Mouse (Mus musculus): ENCODE data around the gene Ccdc36. TPM values are rescaled to one million over a fixed set of nuclear protein-coding genes. Genes with fewer than 3 reads are reported as not detected.

Ccdc36 gene
- polyA plus RNA-seq, 1 experiment from 2014 or later = 0.94 TPM

DNA sequence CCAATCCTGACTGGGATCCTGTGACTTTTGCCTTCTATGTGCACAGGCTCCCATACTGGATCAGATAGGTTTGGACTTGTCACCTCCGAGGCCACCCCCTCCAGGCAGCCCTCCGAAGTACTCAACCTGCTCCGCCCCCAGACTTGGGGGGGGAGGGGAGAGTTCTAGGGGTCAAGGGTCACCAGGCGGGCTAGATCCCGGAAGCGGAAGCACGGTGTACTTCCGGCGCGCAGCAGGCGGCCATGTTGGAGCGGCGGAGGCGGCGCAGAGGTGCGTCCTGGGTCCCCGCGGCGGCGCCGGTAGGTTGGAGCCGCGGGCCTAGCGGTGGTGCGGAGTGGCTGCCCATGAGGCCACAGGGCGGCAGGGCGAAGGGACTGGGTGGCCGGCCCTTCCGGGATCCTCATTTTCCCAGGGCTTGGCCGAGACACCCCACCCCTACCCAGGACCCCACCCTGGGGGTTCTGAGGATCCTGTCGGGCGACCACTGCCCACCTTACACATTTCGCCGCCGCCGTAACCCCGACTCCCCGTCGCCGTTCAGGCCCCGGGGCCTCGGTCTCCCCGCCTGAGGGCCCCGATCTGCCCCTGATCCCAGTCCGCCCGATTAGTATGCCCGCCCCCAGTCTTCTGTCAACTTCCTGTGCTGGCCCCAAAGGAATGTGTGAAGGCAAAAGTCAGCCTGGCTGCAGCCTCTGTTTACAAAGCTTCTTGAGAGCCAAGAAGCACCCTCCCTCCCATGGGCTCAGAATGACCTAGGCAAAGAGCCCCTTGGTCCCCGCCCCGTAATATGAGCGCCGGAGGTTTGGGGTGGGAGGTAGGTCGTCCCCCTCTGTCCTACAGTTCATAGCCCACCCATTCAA lies 32.3 kb upstream of the Ccdc36 start, which contains the start of gene Ccdc71:
TSS of gene Ccdc71 (plus strand) at position 209 of the 860 bp plus-strand sequence.
- DNase-seq (ENCODE audit: low spot score) (peak; percentile 90), ATAC-seq (peak; percentile 89)
- Histone ChIP-seq H3K9me3 (replicated peaks; ENCODE audit: control insufficient read depth, low read length) (no peaks in the 10 kb centered on the region), H3K36me3 (ENCODE audit: control insufficient read depth, insufficient read depth, low read length) (peaks cover 27% of the 10 kb centered on the region), H3K4me2 (ENCODE audit: low read length) (peak within 1 kb of the TSS; percentile 86), H3K27me3 (replicated peaks; ENCODE audit: control insufficient read depth, insufficient read depth, low read length) (no peaks in the 10 kb centered on the region), H3K4me1 (ENCODE audit: control insufficient read depth, insufficient read depth, low read length) (peaks cover 11% of the 10 kb centered on the region), H3K27ac (ENCODE audit: low read depth, low read length) (peak within 1 kb of the TSS; percentile 58; the same call in 1 of the 2 replicates), H3K9ac (ENCODE audit: low read length) (peak within 1 kb of the TSS; percentile 77), H3K4me3 (ENCODE audit: low read depth, low read length) (peak within 1 kb of the TSS; percentile 86)
- 1% methylated on average over 51 of the region's 52 CpGs for WGBS

DNA sequence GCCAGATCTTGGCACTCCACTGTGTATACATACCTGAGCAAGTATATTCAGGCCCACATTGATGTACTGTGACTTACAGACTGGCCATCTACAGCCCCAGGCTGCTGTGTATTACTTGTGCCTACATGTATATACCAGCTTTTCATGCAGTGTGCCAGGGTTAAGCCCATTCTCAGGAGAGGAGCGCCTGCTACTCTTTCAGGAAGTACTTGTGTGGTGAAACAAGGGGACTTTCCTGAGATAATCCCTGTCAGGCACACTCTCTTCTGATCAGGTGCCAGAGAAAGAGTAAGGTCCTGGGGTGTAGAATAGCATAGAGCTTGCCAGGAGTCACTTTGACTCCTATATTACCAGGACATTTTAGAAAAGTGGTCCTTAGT lies 31.6 kb upstream of the Ccdc36 start:
- DNase-seq (ENCODE audit: low spot score) (no peak), ATAC-seq (peak; percentile 18; the same call in 1 of the 2 replicates)
- H3K9me3 ChIP-seq (replicated peaks; ENCODE audit: control insufficient read depth, low read length) = no peaks in the 10 kb centered on the region
- no peaks in the 10 kb centered on the region for H3K27me3 ChIP-seq (replicated peaks; ENCODE audit: control insufficient read depth, insufficient read depth, low read length)
- peaks cover 21% of the 10 kb centered on the region for H3K36me3 ChIP-seq (ENCODE audit: control insufficient read depth, insufficient read depth, low read length)
- H3K4me2 ChIP-seq (ENCODE audit: low read length) = peak overlapping the region; percentile 86
- H3K27ac ChIP-seq (ENCODE audit: low read depth, low read length) = 0 out of 2 replicates have a peak overlapping the region, but pooled peaks have one; percentile 58
- no peak overlapping the region for H3K9ac ChIP-seq (ENCODE audit: low read length)
- peak overlapping the region; percentile 86 for H3K4me3 ChIP-seq (ENCODE audit: low read depth, low read length)
- 90% methylated on average over 1 of the region's 1 CpGs for WGBS
- H3K4me1 ChIP-seq (ENCODE audit: control insufficient read depth, insufficient read depth, low read length) = peaks cover 11% of the 10 kb centered on the region

DNA sequence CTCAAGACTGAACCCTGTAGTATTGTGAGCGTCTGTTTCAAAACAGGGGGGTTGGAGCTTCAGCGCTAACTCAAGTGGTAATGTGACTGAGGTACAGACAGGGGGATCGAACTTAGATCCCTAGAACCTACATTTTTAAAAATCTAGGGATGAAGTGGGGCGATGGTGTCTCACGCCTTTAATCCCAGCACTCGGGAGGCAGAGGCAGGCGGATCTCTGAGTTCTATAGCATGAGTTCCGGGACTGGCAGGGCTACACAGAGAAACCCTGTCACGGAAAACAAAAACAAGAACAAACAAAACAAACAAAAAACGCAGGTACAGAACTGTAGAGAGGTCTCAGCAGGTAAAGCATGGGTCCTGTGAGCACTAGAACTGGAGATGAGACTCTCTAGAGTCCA lies 28.7 kb upstream of the Ccdc36 start:
- no peak overlapping the region for H3K4me3 ChIP-seq (ENCODE audit: low read depth, low read length)
- H3K4me2 ChIP-seq (ENCODE audit: low read length) = no peak overlapping the region
- no peak for DNase-seq (ENCODE audit: low spot score)
- no peaks in the 10 kb centered on the region for H3K27me3 ChIP-seq (replicated peaks; ENCODE audit: control insufficient read depth, insufficient read depth, low read length)
- no peaks in the 10 kb centered on the region for H3K9me3 ChIP-seq (replicated peaks; ENCODE audit: control insufficient read depth, low read length)
- H3K36me3 ChIP-seq (ENCODE audit: control insufficient read depth, insufficient read depth, low read length) = no peaks in the 10 kb centered on the region
- no peak overlapping the region for H3K27ac ChIP-seq (ENCODE audit: low read depth, low read length)
- 89% methylated on average over 10 of the region's 10 CpGs for WGBS
- ATAC-seq = no peak
- H3K9ac ChIP-seq (ENCODE audit: low read length) = no peak overlapping the region
- peaks cover 11% of the 10 kb centered on the region for H3K4me1 ChIP-seq (ENCODE audit: control insufficient read depth, insufficient read depth, low read length)

DNA sequence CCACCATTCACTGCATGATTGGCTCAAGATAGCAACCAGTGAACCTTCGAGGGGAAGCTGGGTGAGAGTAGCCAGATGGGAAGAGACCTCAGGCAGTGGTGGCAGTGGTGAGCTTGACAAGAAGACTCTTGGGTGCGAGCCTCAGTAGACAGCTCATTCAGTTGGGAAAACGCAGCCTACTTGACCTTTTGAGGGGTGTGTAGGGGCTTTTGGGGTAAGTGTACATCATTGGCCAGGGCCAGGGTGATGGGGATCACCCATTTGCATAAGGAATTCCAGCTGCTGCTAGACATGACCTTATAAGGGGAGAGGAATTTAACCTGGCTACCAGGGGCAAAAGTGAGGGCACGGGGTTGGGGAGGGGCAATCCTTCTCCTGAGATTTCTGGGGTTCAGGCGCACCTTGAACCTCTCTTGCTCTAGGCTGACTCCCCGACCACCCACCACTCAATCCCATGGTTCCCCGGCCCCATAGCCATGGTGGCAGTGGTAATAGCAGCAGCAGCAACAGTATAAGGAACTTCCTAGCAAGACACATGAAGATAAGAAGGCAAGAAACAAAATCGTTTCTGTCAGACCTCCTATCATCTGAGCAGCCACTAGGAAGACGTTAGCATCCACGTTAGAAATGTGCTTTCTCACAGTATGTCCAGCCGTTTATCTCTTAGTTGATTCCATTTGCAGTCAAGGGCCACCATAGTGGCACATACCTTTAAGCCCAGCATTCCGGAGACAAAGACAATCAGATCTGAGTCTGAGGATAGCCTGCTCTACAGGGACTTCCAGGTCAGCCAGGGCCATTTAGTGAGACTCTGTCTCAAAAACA lies 27.7 kb upstream of the Ccdc36 start:
- peaks cover 11% of the 10 kb centered on the region for H3K4me1 ChIP-seq (ENCODE audit: control insufficient read depth, insufficient read depth, low read length)
- no peaks in the 10 kb centered on the region for H3K9me3 ChIP-seq (replicated peaks; ENCODE audit: control insufficient read depth, low read length)
- no peak overlapping the region for H3K4me2 ChIP-seq (ENCODE audit: low read length)
- DNase-seq (ENCODE audit: low spot score) (no peak), ATAC-seq (no peak)
- no peak overlapping the region for H3K9ac ChIP-seq (ENCODE audit: low read length)
- no peaks in the 10 kb centered on the region for H3K27me3 ChIP-seq (replicated peaks; ENCODE audit: control insufficient read depth, insufficient read depth, low read length)
- H3K27ac ChIP-seq (ENCODE audit: low read depth, low read length) = no peak overlapping the region
- no peak overlapping the region for H3K4me3 ChIP-seq (ENCODE audit: low read depth, low read length)
- 81% methylated on average over 12 of the region's 12 CpGs for WGBS
- no peaks in the 10 kb centered on the region for H3K36me3 ChIP-seq (ENCODE audit: control insufficient read depth, insufficient read depth, low read length)

DNA sequence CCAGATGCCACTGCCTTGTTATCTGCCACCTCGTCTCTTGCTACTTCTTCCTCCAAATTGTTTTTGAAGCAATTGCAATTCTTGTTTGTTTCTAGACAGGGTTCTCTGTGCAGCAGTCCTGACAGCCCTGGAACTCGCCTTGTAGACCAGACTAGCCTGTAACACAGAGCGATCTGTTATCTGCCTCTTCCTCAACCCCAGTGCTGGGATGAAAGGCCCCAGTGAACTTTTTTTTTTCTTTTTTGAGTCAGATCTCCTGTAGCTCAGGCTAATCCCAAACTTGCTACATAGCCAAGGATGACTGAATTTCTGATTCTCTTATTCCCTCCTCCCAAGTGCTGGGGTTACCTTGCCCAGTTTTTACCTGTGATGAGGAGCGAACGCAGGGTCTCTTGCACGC lies 26.1 kb upstream of the Ccdc36 start:
- Histone ChIP-seq H3K9ac (ENCODE audit: low read length) (no peak overlapping the region), H3K36me3 (ENCODE audit: control insufficient read depth, insufficient read depth, low read length) (no peaks in the 10 kb centered on the region), H3K4me2 (ENCODE audit: low read length) (no peak overlapping the region), H3K27ac (ENCODE audit: low read depth, low read length) (no peak overlapping the region), H3K9me3 (replicated peaks; ENCODE audit: control insufficient read depth, low read length) (no peaks in the 10 kb centered on the region), H3K4me1 (ENCODE audit: control insufficient read depth, insufficient read depth, low read length) (peaks cover 26% of the 10 kb centered on the region), H3K27me3 (replicated peaks; ENCODE audit: control insufficient read depth, insufficient read depth, low read length) (no peaks in the 10 kb centered on the region), H3K4me3 (ENCODE audit: low read depth, low read length) (no peak overlapping the region)
- WGBS = 88% methylated on average over 6 of the region's 6 CpGs
- DNase-seq (ENCODE audit: low spot score) = no peak
- no peak for ATAC-seq

DNA sequence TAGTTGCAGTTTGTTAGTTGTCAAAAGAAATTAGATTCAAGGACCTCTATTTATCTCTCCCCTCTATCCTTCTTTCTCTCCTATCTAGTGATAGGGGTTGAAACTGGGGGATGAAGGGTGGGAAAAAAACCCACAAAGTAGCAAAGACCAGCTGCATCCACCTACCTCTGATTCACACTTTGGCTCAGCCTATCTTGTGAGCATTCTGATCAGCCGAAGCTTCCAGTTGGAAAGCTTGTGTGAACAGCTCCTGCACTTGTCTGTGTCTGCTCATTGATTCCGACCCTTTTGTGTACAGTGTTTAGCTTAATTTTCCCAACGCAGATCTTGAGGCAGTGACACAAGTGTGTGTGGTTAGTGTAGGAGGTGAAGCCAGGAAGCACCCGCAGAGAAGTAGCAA lies 25.2 kb upstream of the Ccdc36 start:
- Histone ChIP-seq H3K4me3 (ENCODE audit: low read depth, low read length) (no peak overlapping the region), H3K27ac (ENCODE audit: low read depth, low read length) (no peak overlapping the region), H3K4me2 (ENCODE audit: low read length) (peak overlapping the region; percentile 61), H3K9ac (ENCODE audit: low read length) (peak overlapping the region; percentile 70), H3K27me3 (replicated peaks; ENCODE audit: control insufficient read depth, insufficient read depth, low read length) (no peaks in the 10 kb centered on the region), H3K9me3 (replicated peaks; ENCODE audit: control insufficient read depth, low read length) (no peaks in the 10 kb centered on the region), H3K36me3 (ENCODE audit: control insufficient read depth, insufficient read depth, low read length) (peaks cover 8% of the 10 kb centered on the region), H3K4me1 (ENCODE audit: control insufficient read depth, insufficient read depth, low read length) (peaks cover 29% of the 10 kb centered on the region)
- no peak for ATAC-seq
- no peak for DNase-seq (ENCODE audit: low spot score)
- WGBS = 73% methylated on average over 4 of the region's 4 CpGs

DNA sequence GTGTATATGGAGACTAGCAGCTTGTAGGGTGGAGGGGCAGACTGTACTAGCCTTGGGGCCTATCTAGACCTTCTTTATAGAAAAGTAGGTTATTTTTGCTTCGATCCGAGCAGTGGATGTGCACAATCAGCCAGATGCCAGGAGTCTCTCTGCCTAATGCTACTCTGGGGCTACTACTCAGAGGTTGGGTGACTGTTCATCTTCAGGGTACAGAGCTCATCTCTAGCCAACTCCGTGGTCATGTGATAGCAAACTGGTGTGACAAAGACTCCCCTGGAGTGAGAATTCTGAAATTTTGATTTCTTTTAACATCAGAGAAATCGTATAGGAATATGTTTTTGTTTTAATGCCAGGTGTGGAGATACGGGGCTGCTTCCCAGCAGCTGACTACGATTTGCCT lies 24.6 kb upstream of the Ccdc36 start:
- Histone ChIP-seq H3K4me1 (ENCODE audit: control insufficient read depth, insufficient read depth, low read length) (peaks cover 29% of the 10 kb centered on the region), H3K9me3 (replicated peaks; ENCODE audit: control insufficient read depth, low read length) (no peaks in the 10 kb centered on the region), H3K4me3 (ENCODE audit: low read depth, low read length) (peak overlapping the region; percentile 57), H3K4me2 (ENCODE audit: low read length) (peak overlapping the region; percentile 61), H3K27me3 (replicated peaks; ENCODE audit: control insufficient read depth, insufficient read depth, low read length) (no peaks in the 10 kb centered on the region), H3K9ac (ENCODE audit: low read length) (peak overlapping the region; percentile 70), H3K36me3 (ENCODE audit: control insufficient read depth, insufficient read depth, low read length) (peaks cover 13% of the 10 kb centered on the region), H3K27ac (ENCODE audit: low read depth, low read length) (peak overlapping the region; percentile 70)
- 49% methylated on average over 6 of the region's 6 CpGs for WGBS
- ATAC-seq (peak; percentile 14), DNase-seq (ENCODE audit: low spot score) (no peak)

DNA sequence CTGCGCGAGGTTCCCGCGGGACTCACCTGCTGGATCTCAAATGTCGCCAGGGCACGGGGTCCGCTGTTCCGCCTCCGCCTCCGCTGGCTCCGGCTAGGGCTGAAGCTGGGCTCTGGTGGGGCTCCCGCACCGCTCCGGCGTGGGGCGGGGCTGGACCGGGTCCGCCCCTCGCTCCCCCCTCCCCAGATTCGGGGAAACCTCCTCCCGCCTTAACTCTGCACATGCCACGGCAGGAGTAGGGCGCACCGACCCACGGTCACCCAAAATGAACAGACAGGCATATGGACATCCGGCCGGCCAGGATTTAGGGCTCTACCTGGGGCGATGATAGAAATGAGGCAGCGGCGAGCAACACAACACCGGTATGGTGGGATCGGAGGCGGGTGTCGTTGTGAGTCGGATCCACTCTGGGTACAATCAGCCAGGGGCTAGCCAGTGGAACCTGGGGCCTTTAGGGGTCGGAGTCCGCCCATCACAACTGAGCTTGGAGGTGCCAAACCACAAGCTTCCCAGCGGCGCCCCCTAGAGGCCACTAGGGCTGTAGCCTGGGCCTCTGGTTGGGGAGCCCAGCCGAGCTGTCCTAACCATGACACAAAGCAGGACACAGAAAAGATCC lies 24.1 kb upstream of the Ccdc36 start:
- Histone ChIP-seq H3K9me3 (replicated peaks; ENCODE audit: control insufficient read depth, low read length) (no peaks in the 10 kb centered on the region), H3K4me2 (ENCODE audit: low read length) (peak overlapping the region; percentile 61), H3K4me1 (ENCODE audit: control insufficient read depth, insufficient read depth, low read length) (peaks cover 29% of the 10 kb centered on the region), H3K9ac (ENCODE audit: low read length) (peak overlapping the region; percentile 70), H3K36me3 (ENCODE audit: control insufficient read depth, insufficient read depth, low read length) (peaks cover 18% of the 10 kb centered on the region), H3K27me3 (replicated peaks; ENCODE audit: control insufficient read depth, insufficient read depth, low read length) (no peaks in the 10 kb centered on the region), H3K27ac (ENCODE audit: low read depth, low read length) (peak overlapping the region; percentile 70), H3K4me3 (ENCODE audit: low read depth, low read length) (peak overlapping the region; percentile 57)
- ATAC-seq = peak; percentile 83
- under 1% methylated on average over 40 of the region's 40 CpGs for WGBS
- DNase-seq (ENCODE audit: low spot score) = peak; percentile 95
